Mouse (Mus musculus) lung, postnatal 0 days (tissue): ENCODE data around the gene Pisd. TPM values are rescaled to one million over a fixed set of nuclear protein-coding genes. Genes with fewer than 3 reads are reported as not detected.
"Not testable (repeated sequence)": the region's sequence is repeated elsewhere in the genome, so short reads cannot be mapped to it uniquely, and the experiment has no call there.

Source experiments
- ATAC-seq: fragments of 200-750 bp; cut with Nextera tagmentation; 2 replicates; pipeline ENCODE4 v1.8.0; 2017; ENCODE audit warnings: moderate library complexity
- DNase-seq: peaks from one replicate; pipeline ENCODE4 v3.0.0-alpha.2; 2016; ENCODE audit warnings: low spot score
- H3K27ac ChIP-seq: fragments of 300-500 bp; sonication (generic); 2 replicates; pipeline ENCODE4 v1.5.1; 2014; ENCODE audit warnings: antibody characterized with exemption, mild to moderate bottlenecking, low read length, mixed read lengths
- H3K27me3 ChIP-seq: fragments of 300-500 bp; sonication (generic); replicated peaks from 2 replicates; pipeline ENCODE4 v1.6.1; 2014; ENCODE audit warnings: low read length, mixed read lengths; ENCODE audit not compliant: insufficient read depth
- H3K36me3 ChIP-seq: fragments of 300-500 bp; sonication (generic); 2 replicates; pipeline ENCODE4 v1.6.1; 2014; ENCODE audit warnings: low read length, mixed read lengths; ENCODE audit not compliant: insufficient read depth
- H3K4me1 ChIP-seq: fragments of 300-500 bp; sonication (generic); 2 replicates; pipeline ENCODE4 v1.6.1; 2014; ENCODE audit warnings: antibody characterized with exemption, low read depth, low read length, mixed read lengths; ENCODE audit not compliant: insufficient read depth
- H3K4me2 ChIP-seq: fragments of 300-500 bp; sonication (generic); replicated peaks from 2 replicates; pipeline ENCODE4 v1.6.1; 2014; ENCODE audit warnings: low read depth, mild to moderate bottlenecking, low read length, moderate library complexity, mixed read lengths
- H3K4me3 ChIP-seq: fragments of 300-500 bp; sonication (generic); 2 replicates; pipeline ENCODE4 v1.5.1; 2014; ENCODE audit warnings: low read depth, low read length
- H3K9ac ChIP-seq: fragments of 300-500 bp; sonication (generic); replicated peaks from 2 replicates; pipeline ENCODE4 v1.6.1; 2014; ENCODE audit warnings: low read depth, mild to moderate bottlenecking
- H3K9me3 ChIP-seq: fragments of 300-500 bp; sonication (generic); 2 replicates; pipeline ENCODE4 v1.6.1; 2016; ENCODE audit warnings: low read length, mixed read lengths
- CTCF ChIP-seq: IDR thresholded peaks from 2 replicates; pipeline ENCODE4 v1.5.1; 2016; ENCODE audit warnings: antibody characterized with exemption, mild to moderate bottlenecking
- EP300 ChIP-seq: IDR thresholded peaks from 2 replicates; pipeline ENCODE4 v1.6.1; 2016; ENCODE audit warnings: antibody characterized with exemption, mild to moderate bottlenecking, control low read depth
- WGBS: fragments of 180-500 bp; shearing (Covaris S2); extraction: QIAGEN DNeasy Blood & Tissue Kit; methylation state at CpG from one replicate; pipeline ENCODE4 v1.1.7; 2014; 5-methylcytosine and 5-hydroxymethylcytosine counted together
- polyA plus RNA-seq: library from polyadenylated mRNA; unstranded; fragments of >200 nt; fragmentation: Nextera tagmentation; extraction: Ambion mirVana; gene quantifications from 2 replicates; pipeline ENCODE4 v1.2.1, GENCODE M21; 2015

Pisd gene
- polyA plus RNA-seq, 1 experiment from 2014 or later: 72.7 TPM

GRCm38 (mm10) chr5:32740138-32740537 lies 45.3 kb downstream of the Pisd start:
- H3K4me3 ChIP-seq: no peak overlapping the region
- no peak overlapping the region for H3K27ac ChIP-seq
- no peak overlapping the region for H3K4me2 ChIP-seq
- no peak for DNase-seq
- no peaks in the 10 kb centered on the region; the same call in 1 of the 2 replicates for H3K36me3 ChIP-seq
- H3K4me1 ChIP-seq: peaks cover 12% of the 10 kb centered on the region
- H3K9ac ChIP-seq: no peak overlapping the region
- H3K27me3 ChIP-seq: no peaks in the 10 kb centered on the region
- no peaks in the 10 kb centered on the region for H3K9me3 ChIP-seq
- 82% methylated on average over 3 of the region's 3 CpGs for WGBS
- ATAC-seq: no peak
- TF ChIP-seq EP300: no peak
- no peak for TF ChIP-seq CTCF

GRCm38 (mm10) chr5:32736770-32737169 lies 48.7 kb downstream of the Pisd start:
- not testable (repeated sequence) for H3K27me3 ChIP-seq, H3K36me3 ChIP-seq, DNase-seq, H3K4me3 ChIP-seq, H3K9ac ChIP-seq, ATAC-seq, H3K4me1 ChIP-seq, H3K27ac ChIP-seq, H3K4me2 ChIP-seq, H3K9me3 ChIP-seq
- 96% methylated on average over 3 of the region's 3 CpGs for WGBS

DNA sequence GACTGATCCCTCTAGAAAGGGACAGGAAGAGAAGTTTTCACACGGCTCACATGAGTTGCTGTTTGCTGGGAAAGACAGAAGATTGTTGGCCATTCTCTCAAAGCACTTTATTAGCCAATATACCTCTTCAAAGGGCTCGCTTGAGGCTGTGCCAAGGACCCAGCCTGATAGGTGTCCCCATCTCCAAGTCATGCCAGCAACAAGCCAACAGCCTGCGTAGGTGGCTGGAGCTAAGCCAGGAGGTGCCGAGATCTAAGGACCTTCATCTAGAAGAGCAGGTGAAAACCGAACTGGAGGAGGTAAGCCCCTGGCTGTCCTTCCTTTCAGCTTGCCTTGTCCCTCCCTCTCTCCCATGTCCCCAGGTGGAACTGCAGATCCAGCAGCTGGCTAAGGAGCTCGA lies 49.7 kb downstream of the Pisd start:
- no peak overlapping the region for H3K4me2 ChIP-seq
- ATAC-seq: 0 out of 2 replicates have a peak, but pooled peaks have one; percentile 34
- WGBS: 74% methylated on average over 6 of the region's 6 CpGs
- H3K27ac ChIP-seq: no peak overlapping the region
- DNase-seq: no peak
- H3K36me3 ChIP-seq: no peaks in the 10 kb centered on the region; the same call in 1 of the 2 replicates
- H3K4me1 ChIP-seq: no peaks in the 10 kb centered on the region
- no peak for TF ChIP-seq CTCF
- TF ChIP-seq EP300: no peak
- H3K9ac ChIP-seq: no peak overlapping the region
- no peak overlapping the region for H3K4me3 ChIP-seq
- no peaks in the 10 kb centered on the region for H3K27me3 ChIP-seq
- H3K9me3 ChIP-seq: no peaks in the 10 kb centered on the region

- not testable (repeated sequence) for H3K4me1 ChIP-seq, H3K4me2 ChIP-seq, H3K36me3 ChIP-seq, H3K9ac ChIP-seq, DNase-seq, H3K27ac ChIP-seq, H3K27me3 ChIP-seq, H3K4me3 ChIP-seq, H3K9me3 ChIP-seq
- ATAC-seq: peak; percentile 39; the same call in 1 of the 2 replicates
- WGBS: 92% methylated on average over 6 of the region's 6 CpGs
These were observed 51.6 kb downstream of the Pisd start for GRCm38 (mm10) chr5:32733892-32734291.

GRCm38 (mm10) chr5:32728851-32729250 lies 56.6 kb downstream of the Pisd start:
- H3K27ac ChIP-seq: no peak overlapping the region
- DNase-seq (no peak), ATAC-seq (no peak)
- H3K27me3 ChIP-seq: no peaks in the 10 kb centered on the region
- H3K4me3 ChIP-seq: no peak overlapping the region
- H3K4me1 ChIP-seq: no peaks in the 10 kb centered on the region
- WGBS: 82% methylated on average over 8 of the region's 8 CpGs
- no peak overlapping the region for H3K9ac ChIP-seq
- no peak for TF ChIP-seq CTCF
- H3K9me3 ChIP-seq: no peaks in the 10 kb centered on the region
- no peak overlapping the region for H3K4me2 ChIP-seq
- H3K36me3 ChIP-seq: no peaks in the 10 kb centered on the region

- H3K36me3 ChIP-seq: no peaks in the 10 kb centered on the region
- H3K4me3 ChIP-seq: no peak overlapping the region
- no peak overlapping the region for H3K27ac ChIP-seq
- no peaks in the 10 kb centered on the region for H3K9me3 ChIP-seq
- no peak overlapping the region for H3K9ac ChIP-seq
- H3K4me1 ChIP-seq: no peaks in the 10 kb centered on the region
- no peaks in the 10 kb centered on the region for H3K27me3 ChIP-seq
- no peak for TF ChIP-seq CTCF
- 78% methylated on average over 7 of the region's 7 CpGs for WGBS
- DNase-seq: no peak
- no peak for ATAC-seq
- H3K4me2 ChIP-seq: no peak overlapping the region
These were observed 57.1 kb downstream of the Pisd start for GRCm38 (mm10) chr5:32728300-32728699.

DNA sequence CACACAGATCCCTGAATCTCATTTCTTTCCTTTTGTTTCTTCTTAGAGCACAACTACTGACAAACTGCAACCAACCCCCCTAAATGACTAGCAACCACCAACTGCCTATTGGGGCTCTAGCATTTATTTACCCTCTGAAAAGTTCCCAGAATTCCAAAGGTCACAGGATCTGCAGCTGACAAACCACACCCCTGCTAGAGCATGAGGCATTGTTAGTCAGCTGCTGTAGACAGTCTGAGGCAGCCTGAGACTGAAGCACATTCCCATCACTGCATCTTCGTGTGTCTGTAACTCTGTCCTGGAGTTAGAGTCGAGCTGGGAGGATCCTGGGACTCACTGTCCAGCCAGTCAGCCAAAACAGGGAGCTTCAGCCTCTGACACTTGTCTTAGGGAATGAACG lies 60.0 kb downstream of the Pisd start:
- ATAC-seq: peak; percentile 68
- H3K4me1 ChIP-seq, H3K4me2 ChIP-seq, H3K9ac ChIP-seq, H3K9me3 ChIP-seq, H3K27ac ChIP-seq, H3K27me3 ChIP-seq, H3K4me3 ChIP-seq, DNase-seq, H3K36me3 ChIP-seq: not testable (repeated sequence)
- WGBS: 69% methylated on average over 3 of the region's 3 CpGs
